Mouse (Mus musculus): ENCODE measurements around the gene Sp2.

Gene Sp2

GRCm38 (mm10) chr11:96970341-96970740, 12.4 kb downstream of the Sp2 start:
- DNase-seq (ENCODE audit: low read depth): no peak

DNA sequence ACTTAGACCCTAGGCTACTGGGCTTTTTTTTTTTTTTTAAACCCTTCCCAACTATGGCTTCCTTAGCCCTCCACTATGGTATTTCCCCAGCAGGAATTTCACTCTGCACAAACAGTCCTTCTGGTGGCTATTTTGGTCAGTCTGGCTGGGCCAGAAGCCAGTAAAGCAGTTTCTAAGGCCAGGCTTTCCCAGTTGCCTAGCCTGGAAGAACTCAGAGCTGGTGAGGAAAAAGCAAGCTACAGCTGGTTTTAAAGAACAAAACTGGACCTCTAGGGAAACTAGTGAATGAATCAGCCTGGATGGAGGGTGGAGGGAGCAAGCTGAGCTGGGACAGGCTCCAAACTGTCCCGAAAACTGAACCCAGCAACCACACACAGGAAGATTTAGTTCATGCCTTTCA, 13.0 kb downstream of the Sp2 start:
- no peak for DNase-seq (ENCODE audit: low read depth)

DNA sequence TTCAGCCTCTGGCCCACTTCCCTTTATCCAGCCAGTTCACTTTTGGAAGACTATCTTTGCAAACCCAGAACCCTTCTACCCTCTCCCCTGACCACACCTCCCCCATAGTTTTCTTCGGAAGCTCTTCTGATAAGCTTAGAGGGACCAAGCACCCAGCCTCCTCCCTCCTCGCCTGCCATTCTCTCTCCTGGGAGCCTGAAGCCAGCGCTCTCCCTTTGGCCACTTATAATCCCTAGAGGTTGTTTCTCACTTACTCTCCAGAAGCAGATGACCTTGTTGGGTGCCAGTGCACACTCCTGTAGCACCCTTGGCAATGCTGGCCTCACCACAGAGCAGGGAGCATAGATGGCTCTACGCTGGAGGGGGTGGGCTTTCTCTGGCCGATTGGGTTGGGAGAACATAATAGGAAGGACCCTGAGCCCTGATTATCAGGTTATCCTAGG, 13.5 kb downstream of the Sp2 start:
- DNase-seq (ENCODE audit: low read depth): no peak

DNA sequence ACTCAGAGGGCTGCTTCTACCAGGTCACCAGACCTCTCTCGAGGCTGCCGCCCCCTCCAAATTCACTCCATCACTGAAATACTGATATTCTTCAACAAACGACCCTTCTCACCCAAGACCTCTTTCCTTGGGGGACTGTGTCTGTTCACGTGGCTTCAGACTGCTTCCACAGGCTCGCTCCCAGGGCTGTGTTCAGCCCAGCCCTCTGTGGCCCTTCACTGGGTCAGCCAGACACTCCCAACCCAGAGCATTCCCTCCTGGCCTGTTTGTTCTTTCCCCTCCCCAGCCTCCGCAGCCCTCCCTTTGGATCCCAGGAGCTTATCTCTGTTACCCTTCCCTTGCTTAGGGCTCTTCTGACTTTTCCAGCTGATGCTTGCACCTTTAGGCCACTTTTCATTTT, 14.3 kb downstream of the Sp2 start:
- no peak for DNase-seq (ENCODE audit: low read depth)

- no peak for DNase-seq (ENCODE audit: low read depth)
Observed at GRCm38 (mm10) chr11:96967544-96968269, 15.1 kb downstream of the Sp2 start.

- DNase-seq (ENCODE audit: low read depth): peak; percentile 83
Observed at GRCm38 (mm10) chr11:96966914-96967543, 15.7 kb downstream of the Sp2 start.

GRCm38 (mm10) chr11:96966172-96966571, 16.6 kb downstream of the Sp2 start:
- peak; percentile 39 for DNase-seq (ENCODE audit: low read depth)

GRCm38 (mm10) chr11:96963580-96963979, 19.2 kb downstream of the Sp2 start:
- peak; percentile 85 for DNase-seq (ENCODE audit: low read depth)

DNA sequence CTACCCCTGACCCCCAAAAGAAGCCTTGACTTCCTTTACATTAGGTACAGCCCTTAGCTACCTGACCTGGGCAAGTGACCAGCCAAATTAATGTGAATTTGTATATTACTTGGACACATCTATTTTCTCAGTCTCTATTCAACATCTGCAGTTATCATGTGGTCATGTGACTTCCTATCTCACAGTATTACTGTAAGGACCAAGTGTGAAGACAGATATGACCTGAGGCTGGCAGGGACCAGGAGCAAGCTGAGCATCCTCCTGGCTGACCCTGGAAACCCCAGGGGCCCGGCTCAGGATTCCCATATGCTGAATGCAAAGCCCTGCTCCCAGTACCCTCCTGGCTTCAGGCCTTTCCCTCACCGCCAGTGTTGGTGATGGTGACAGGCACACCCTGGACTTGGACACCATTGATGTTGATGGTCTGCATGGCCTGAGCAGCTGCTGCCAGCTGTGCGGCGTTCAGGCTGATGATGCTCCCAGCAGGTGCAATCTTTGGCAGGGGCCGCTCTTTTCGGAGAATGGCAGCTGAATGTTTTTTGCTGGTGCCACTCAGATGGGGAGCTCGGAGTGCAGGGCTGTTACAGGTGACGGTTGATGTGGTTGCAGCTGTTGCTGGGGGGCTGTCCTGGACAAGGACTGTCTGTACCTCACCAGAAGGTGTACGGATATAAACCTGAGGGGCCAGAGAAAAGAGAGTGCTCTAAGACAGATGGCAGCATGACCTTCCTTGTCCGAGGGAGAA, 25.5 kb downstream of the Sp2 start:
- DNase-seq (ENCODE audit: low read depth): no peak

- no peak for DNase-seq (ENCODE audit: low read depth)
Observed at GRCm38 (mm10) chr11:96956009-96956724, 26.6 kb downstream of the Sp2 start.

GRCm38 (mm10) chr11:96955094-96955493, 27.7 kb downstream of the Sp2 start:
- DNase-seq (ENCODE audit: low read depth): no peak

DNA sequence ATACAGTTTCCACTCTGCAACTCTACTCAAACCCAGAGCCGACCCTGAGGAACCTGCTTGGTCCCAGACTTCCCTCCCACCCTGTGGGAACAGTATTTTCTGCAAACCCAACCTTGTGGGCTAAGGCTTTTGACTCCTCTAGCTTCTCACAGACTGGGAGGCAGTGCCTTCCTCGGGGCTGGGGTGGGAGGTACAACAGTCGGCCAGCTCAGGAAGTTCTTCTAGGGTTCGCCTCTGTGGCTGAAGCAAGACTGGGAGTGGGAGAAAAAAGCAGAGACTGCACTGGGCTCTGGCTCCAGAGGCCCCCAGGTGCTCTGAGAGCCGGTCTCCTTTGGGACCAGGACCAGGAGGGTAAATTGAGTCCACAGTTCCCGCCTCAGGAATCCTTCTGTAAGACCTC, 29.9 kb downstream of the Sp2 start:
- DNase-seq (ENCODE audit: low read depth): no peak

DNA sequence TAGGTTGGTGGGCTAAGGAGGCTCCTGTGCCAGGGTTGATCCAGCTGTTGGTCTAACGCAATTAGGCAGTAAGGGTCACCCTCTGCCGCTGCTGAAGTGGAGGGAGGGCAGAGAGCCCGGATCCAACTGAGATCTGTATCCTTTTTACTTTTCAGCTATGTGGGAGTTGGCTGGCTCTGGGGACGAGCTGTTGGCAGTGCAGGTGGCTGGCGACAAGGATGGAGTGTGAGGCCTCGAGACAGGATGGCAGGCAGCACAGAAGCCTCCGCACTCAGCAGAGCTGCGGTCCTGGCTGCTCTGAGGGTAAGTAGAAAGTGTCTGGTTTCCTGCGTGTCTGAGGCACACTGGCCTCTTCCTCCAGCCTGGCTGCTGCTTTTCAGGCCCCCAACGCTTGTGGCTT, 30.3 kb downstream of the Sp2 start:
- DNase-seq (ENCODE audit: low read depth): no peak

GRCm38 (mm10) chr11:96950767-96951166, 32.0 kb downstream of the Sp2 start:
- peak; percentile 63 for DNase-seq (ENCODE audit: low read depth)

- DNase-seq (ENCODE audit: low read depth): no peak
Observed at GRCm38 (mm10) chr11:96947849-96948248, 34.9 kb downstream of the Sp2 start.

- DNase-seq (ENCODE audit: low read depth): no peak
Observed at GRCm38 (mm10) chr11:96946498-96946897, 36.3 kb downstream of the Sp2 start.

DNA sequence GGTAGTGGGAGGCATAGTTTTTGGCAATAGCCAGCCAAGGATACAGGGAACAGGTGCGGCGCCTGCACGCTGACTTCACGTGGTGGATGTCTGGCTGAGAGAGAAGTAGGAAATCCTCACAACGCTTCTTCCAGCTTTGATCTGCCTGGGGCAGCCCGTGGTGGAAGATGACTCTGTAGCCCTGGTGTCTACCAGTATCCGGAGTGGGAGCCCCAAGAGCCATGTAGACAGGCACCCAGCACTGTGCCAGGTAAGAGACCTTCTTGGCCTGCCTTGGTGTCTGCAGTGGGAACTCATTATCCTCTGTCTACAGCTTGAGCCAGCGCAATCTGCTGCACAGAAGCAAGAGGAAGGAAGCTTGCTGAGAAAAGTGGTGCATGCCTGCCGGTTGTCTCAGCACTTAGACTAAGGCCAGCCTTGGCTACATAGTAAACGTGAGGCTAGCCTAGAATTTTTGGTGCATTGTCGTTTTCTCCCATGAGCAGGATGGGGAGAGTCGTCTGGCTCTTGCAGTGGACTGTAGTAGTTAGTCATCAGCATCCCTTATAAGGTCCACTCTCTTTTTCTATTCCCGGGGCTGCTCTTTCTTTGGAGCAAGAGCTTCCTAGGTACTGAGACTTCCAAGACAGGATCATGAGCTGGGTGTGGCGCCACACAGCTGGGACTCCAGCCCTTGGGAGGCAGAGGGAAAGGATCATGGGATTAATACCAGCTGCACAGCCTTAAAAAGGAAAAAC, 37.7 kb downstream of the Sp2 start:
- peak; percentile 63 for DNase-seq (ENCODE audit: low read depth)

DNA sequence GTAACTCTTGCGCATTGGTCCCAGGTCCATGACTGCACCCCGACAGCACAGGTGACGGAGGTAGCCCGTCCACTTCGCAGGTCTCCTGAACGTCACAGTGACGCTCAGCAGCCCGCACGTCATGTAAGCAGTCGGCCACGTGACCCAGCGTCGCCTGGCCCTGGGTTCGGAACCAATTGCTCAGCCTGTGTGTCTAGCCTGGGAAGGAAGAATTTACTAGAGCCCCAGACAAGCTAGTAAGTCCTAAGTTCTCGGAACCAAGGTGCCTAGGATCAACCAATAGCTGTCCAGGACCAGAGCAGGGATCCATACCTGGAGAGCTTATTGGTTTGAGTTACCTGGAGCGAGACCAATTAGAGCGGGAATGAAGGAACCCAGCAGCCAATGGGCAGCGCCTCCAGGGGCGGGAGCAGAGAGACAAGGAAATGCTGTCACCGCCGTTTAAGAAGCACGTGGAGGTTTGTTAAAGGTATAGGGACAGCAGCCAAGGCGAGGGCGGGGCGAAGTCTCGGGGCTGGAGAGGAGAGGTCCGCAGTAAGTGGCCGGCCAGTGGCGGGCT, 38.9 kb downstream of the Sp2 start, which contains the start of gene Pnpo:
Gene Pnpo, minus strand, starts transcription at position 241 of the 559 bp plus-strand sequence.
- peak; percentile 97 for DNase-seq (ENCODE audit: low read depth)

DNA sequence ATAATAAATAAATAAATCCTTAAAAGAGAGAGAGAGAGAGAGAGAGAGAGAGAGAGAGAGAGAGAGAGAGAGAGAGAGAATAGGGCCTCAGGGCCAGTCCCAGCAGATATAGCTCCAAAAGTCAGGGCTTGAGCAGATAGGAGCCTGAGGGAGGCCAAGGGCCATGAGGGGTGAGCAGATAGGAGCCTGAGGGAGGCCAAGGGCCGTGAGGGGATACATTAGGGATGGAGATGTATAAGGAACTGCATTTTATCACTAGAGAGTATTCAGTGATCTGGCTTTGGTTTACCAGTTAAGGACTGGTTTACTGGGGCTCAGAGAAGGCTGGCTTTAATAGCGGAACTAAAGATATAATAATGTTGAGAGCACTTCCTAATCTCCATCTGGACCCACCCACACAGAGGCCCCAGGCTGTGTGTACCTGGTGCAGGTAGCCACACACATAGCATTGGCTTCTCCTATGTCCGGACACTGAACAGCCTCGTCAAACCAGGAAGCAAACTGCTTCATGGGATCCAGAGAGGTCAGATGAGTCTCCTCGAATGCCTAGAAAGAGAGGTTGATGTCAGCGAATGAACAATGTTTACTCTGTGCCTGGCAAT, 40.7 kb downstream of the Sp2 start:
- no peak for DNase-seq (ENCODE audit: low read depth)

DNA sequence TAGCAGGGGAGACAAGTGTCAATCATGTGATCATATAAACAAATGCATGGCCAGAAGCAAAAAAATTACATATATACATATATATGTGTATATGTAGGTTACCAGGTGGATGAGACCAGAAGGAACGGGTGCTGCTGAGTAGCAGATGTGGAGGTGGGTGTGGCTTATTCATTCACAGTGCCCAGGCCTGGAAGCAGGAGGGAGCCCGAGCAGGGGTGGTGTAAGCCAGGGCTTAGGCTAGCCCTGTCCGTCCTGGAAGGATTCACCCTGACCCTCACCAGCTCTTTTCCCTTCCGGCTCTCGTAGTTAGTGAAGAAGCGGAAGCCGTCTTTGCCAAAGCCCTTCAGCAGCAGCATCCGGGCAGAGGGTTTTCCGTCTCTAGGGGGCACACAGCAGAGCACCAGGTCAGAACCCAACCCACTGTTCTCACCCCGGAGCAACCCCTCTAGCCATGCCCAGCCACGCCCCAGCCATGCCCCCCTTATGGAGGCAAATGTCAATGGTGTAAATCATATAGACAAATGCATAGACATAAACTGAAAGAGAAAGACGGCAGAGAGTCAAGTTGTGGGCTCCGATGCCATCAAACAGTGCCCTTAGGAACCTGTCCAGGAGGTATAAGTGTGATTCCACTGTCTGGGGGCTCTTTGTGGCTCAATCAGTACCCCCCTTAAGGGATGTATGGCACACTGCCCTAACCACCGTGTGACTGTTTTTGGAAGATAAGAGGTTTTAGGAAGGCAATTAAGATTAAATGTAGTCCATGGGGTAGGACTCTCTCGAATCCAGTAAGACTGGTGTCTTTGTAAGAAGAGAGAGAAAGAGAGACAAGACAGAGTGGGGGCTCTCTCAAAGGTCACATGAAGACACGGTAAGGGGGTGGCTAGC, 41.9 kb downstream of the Sp2 start:
- DNase-seq (ENCODE audit: low read depth): no peak

All from induced T-regulatory cell, adult 2 months (primary cell).